Mouse (Mus musculus) lung, embryonic 16.5 days (tissue): ENCODE data around the gene Abcb5. TPM values are rescaled to one million over a fixed set of nuclear protein-coding genes. Genes with fewer than 3 reads are reported as not detected.

Experiments
- ATAC-seq: fragments of 200-750 bp; cut with Nextera tagmentation; 2 replicates; pipeline ENCODE4 v1.8.0; 2017; ENCODE audit warnings: low read depth, mild to moderate bottlenecking, moderate library complexity
- H3K27ac ChIP-seq: fragments of 300-500 bp; sonication (generic); 2 replicates; pipeline ENCODE4 v1.5.1; 2014; ENCODE audit warnings: mild to moderate bottlenecking, control low read depth, low read length
- H3K27me3 ChIP-seq: fragments of 300-500 bp; sonication (generic); 2 replicates; pipeline ENCODE4 v1.6.1; 2014; ENCODE audit warnings: low read depth, low read length, mixed read lengths; ENCODE audit not compliant: control insufficient read depth, insufficient read depth
- H3K36me3 ChIP-seq: fragments of 300-500 bp; sonication (generic); 2 replicates; pipeline ENCODE4 v1.6.1; 2014; ENCODE audit warnings: low read length; ENCODE audit not compliant: control insufficient read depth, insufficient read depth
- H3K4me1 ChIP-seq: fragments of 300-500 bp; sonication (generic); replicated peaks from 2 replicates; pipeline ENCODE4 v1.6.1; 2014; ENCODE audit warnings: low read length, mixed read lengths; ENCODE audit not compliant: control insufficient read depth, insufficient read depth
- H3K4me2 ChIP-seq: fragments of 300-500 bp; sonication (generic); 2 replicates; pipeline ENCODE4 v1.6.1; 2014; ENCODE audit warnings: low read depth, low read length, control low read depth
- H3K4me3 ChIP-seq: fragments of 300-500 bp; sonication (generic); 2 replicates; pipeline ENCODE4 v1.5.1; 2014; ENCODE audit warnings: mild to moderate bottlenecking, low read length, control low read depth
- H3K9ac ChIP-seq: fragments of 300-500 bp; sonication (generic); 2 replicates; pipeline ENCODE4 v1.6.1; 2014; ENCODE audit warnings: low read length, control low read depth
- H3K9me3 ChIP-seq: fragments of 300-500 bp; sonication (generic); 2 replicates; pipeline ENCODE4 v1.6.1; 2016; ENCODE audit warnings: low read length; ENCODE audit not compliant: control insufficient read depth
- WGBS: fragments of 180-500 bp; shearing (Covaris S2); extraction: QIAGEN DNeasy Blood & Tissue Kit; methylation state at CpG from one replicate; pipeline ENCODE4 v1.1.7; 2014; 5-methylcytosine and 5-hydroxymethylcytosine counted together
- polyA plus RNA-seq: library from polyadenylated mRNA; unstranded; fragments of >200 nt; fragmentation: Nextera tagmentation; extraction: Ambion mirVana; gene quantifications from 2 replicates; pipeline ENCODE4 v1.2.1, GENCODE M21; 2015

Abcb5 gene
- polyA plus RNA-seq, 1 experiment from 2014 or later, result not detected

- Histone ChIP-seq H3K4me1 (peaks cover 16% of the 10 kb centered on the region), H3K27me3 (peaks cover 86% of the 10 kb centered on the region), H3K9me3 (no peaks in the 10 kb centered on the region), H3K9ac (no peak overlapping the region), H3K27ac (no peak overlapping the region), H3K36me3 (no peaks in the 10 kb centered on the region), H3K4me3 (no peak overlapping the region), H3K4me2 (no peak overlapping the region)
- ATAC-seq, result no peak
Measured at GRCm38 (mm10) chr12:118844111-118844510, 122.1 kb downstream of the Abcb5 start.

- Histone ChIP-seq H3K27me3 (peaks cover 85% of the 10 kb centered on the region), H3K27ac (no peak overlapping the region), H3K36me3 (no peaks in the 10 kb centered on the region), H3K9ac (no peak overlapping the region), H3K4me1 (peaks cover 3% of the 10 kb centered on the region), H3K9me3 (no peaks in the 10 kb centered on the region), H3K4me3 (no peak overlapping the region), H3K4me2 (no peak overlapping the region)
- WGBS, result 1% methylated on average over 33 of the region's 33 CpGs
- ATAC-seq, result no peak
Measured at GRCm38 (mm10) chr12:118842671-118843411, 123.4 kb downstream of the Abcb5 start.

GRCm38 (mm10) chr12:118841971-118842550, 124.2 kb downstream of the Abcb5 start:
- peaks cover 85% of the 10 kb centered on the region for H3K27me3 ChIP-seq

GRCm38 (mm10) chr12:118841381-118841922, 124.8 kb downstream of the Abcb5 start:
- WGBS, result 7% methylated on average over 5 of the region's 5 CpGs

More at GRCm38 (mm10) chr12:118841971-118842550, 124.2 kb downstream of the Abcb5 start:
- H3K27ac ChIP-seq, result no peak overlapping the region
- peaks cover 7% of the 10 kb centered on the region for H3K4me1 ChIP-seq
- no peak overlapping the region for H3K4me3 ChIP-seq
- no peaks in the 10 kb centered on the region for H3K36me3 ChIP-seq
- no peak for ATAC-seq
- no peak overlapping the region for H3K9ac ChIP-seq
- no peaks in the 10 kb centered on the region for H3K9me3 ChIP-seq
- 10% methylated on average over 6 of the region's 6 CpGs for WGBS
- H3K4me2 ChIP-seq, result no peak overlapping the region

GRCm38 (mm10) chr12:118840861-118841260, 125.4 kb downstream of the Abcb5 start:
- Histone ChIP-seq H3K27me3 (peaks cover 85% of the 10 kb centered on the region), H3K9ac (no peak overlapping the region), H3K27ac (no peak overlapping the region), H3K9me3 (no peaks in the 10 kb centered on the region), H3K36me3 (no peaks in the 10 kb centered on the region), H3K4me3 (no peak overlapping the region), H3K4me1 (peaks cover 7% of the 10 kb centered on the region), H3K4me2 (no peak overlapping the region)
- ATAC-seq, result no peak
- 2% methylated on average over 12 of the region's 12 CpGs for WGBS

More at GRCm38 (mm10) chr12:118841381-118841922, 124.8 kb downstream of the Abcb5 start:
- no peaks in the 10 kb centered on the region for H3K36me3 ChIP-seq
- H3K27ac ChIP-seq, result no peak overlapping the region
- no peak overlapping the region for H3K9ac ChIP-seq
- H3K4me1 ChIP-seq, result peaks cover 7% of the 10 kb centered on the region
- peaks cover 85% of the 10 kb centered on the region for H3K27me3 ChIP-seq
- ATAC-seq, result no peak
- no peak overlapping the region for H3K4me3 ChIP-seq
- H3K9me3 ChIP-seq, result no peaks in the 10 kb centered on the region
- no peak overlapping the region for H3K4me2 ChIP-seq

- H3K4me2 ChIP-seq, result no peak overlapping the region
- H3K27me3 ChIP-seq, result peaks cover 83% of the 10 kb centered on the region
- ATAC-seq, result no peak
- no peak overlapping the region for H3K4me3 ChIP-seq
- no peaks in the 10 kb centered on the region for H3K36me3 ChIP-seq
- no peaks in the 10 kb centered on the region for H3K9me3 ChIP-seq
- WGBS, result 4% methylated on average over 15 of the region's 15 CpGs
- H3K9ac ChIP-seq, result no peak overlapping the region
- H3K4me1 ChIP-seq, result peaks cover 7% of the 10 kb centered on the region
- no peak overlapping the region for H3K27ac ChIP-seq
Measured at GRCm38 (mm10) chr12:118840301-118840700, 125.9 kb downstream of the Abcb5 start.

GRCm38 (mm10) chr12:118839398-118839797, 126.8 kb downstream of the Abcb5 start:
- Histone ChIP-seq H3K4me3 (no peak overlapping the region), H3K27ac (no peak overlapping the region), H3K9me3 (no peaks in the 10 kb centered on the region), H3K9ac (no peak overlapping the region), H3K4me2 (no peak overlapping the region), H3K27me3 (peaks cover 78% of the 10 kb centered on the region), H3K4me1 (peaks cover 7% of the 10 kb centered on the region), H3K36me3 (no peaks in the 10 kb centered on the region)
- 14% methylated on average over 5 of the region's 5 CpGs for WGBS
- no peak for ATAC-seq

GRCm38 (mm10) chr12:118838260-118838659, 128.0 kb downstream of the Abcb5 start:
- no peak overlapping the region for H3K9ac ChIP-seq
- H3K27ac ChIP-seq, result no peak overlapping the region
- H3K4me2 ChIP-seq, result no peak overlapping the region
- H3K27me3 ChIP-seq, result peaks cover 67% of the 10 kb centered on the region
- no peaks in the 10 kb centered on the region for H3K36me3 ChIP-seq
- no peaks in the 10 kb centered on the region for H3K9me3 ChIP-seq
- H3K4me1 ChIP-seq, result peaks cover 7% of the 10 kb centered on the region
- 9% methylated on average over 2 of the region's 2 CpGs for WGBS
- H3K4me3 ChIP-seq, result no peak overlapping the region
- ATAC-seq, result no peak

GRCm38 (mm10) chr12:118837361-118837760, 128.9 kb downstream of the Abcb5 start:
- Histone ChIP-seq H3K4me3 (peak overlapping the region; percentile 63), H3K9me3 (no peaks in the 10 kb centered on the region), H3K36me3 (no peaks in the 10 kb centered on the region), H3K4me1 (peaks cover 7% of the 10 kb centered on the region), H3K27me3 (peaks cover 59% of the 10 kb centered on the region), H3K9ac (no peak overlapping the region), H3K4me2 (peak overlapping the region; percentile 96), H3K27ac (no peak overlapping the region)
- WGBS, result 3% methylated on average over 11 of the region's 11 CpGs
- no peak for ATAC-seq
